Mouse (Mus musculus): ENCODE measurements at regions not wholly inside any gene's neighbourhood (a gene's known extent, or its start where the extent isn't known, plus 50 kb on each side); places are given as distances from the start of the nearest gene placed in this dataset.

DNA sequence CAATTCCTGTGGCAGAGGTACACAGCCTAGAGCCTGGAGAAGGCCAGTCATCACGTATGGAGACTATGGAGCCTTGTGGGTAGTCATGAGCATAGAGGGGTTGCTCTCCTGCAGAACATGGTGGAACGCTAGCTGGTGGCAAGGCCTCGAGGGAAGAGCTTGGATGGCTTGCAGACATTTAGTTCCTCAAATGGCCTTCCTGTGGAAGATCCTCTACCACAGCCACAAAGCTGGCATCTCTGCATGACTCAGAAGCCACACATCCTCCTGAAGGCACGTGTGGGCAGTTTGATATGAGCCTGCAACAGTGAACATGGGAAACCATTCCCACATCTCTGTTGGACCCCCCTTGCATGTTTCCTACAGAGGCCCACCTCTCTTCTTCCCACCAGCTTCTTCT lies 547.9 kb upstream of the Lrrc6 start:
- DNase-seq (ENCODE audit: extremely low spot score in 1 of 2, low spot score in 1 of 2): no peak

DNA sequence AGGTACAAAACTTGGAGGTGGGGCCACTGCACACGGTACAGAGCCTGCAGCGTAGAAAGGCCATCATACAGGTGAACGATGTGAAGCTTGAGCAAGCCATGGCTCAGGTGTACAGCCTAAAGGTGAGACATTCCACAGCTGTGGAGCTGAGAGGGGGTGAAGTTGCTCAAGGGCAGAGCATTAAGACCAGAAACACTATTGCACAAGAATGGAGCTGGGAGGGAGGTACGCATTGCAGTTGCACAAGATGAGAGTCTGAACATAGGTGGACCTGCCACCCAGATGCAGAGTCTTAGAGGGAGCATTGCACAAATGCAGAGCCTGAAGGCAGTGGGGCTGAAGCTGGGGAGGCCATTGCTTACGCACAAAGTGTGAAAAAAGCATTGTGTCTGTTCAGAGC lies 547.4 kb upstream of the Lrrc6 start:
- no peak for DNase-seq (ENCODE audit: extremely low spot score in 1 of 2, low spot score in 1 of 2)

DNA sequence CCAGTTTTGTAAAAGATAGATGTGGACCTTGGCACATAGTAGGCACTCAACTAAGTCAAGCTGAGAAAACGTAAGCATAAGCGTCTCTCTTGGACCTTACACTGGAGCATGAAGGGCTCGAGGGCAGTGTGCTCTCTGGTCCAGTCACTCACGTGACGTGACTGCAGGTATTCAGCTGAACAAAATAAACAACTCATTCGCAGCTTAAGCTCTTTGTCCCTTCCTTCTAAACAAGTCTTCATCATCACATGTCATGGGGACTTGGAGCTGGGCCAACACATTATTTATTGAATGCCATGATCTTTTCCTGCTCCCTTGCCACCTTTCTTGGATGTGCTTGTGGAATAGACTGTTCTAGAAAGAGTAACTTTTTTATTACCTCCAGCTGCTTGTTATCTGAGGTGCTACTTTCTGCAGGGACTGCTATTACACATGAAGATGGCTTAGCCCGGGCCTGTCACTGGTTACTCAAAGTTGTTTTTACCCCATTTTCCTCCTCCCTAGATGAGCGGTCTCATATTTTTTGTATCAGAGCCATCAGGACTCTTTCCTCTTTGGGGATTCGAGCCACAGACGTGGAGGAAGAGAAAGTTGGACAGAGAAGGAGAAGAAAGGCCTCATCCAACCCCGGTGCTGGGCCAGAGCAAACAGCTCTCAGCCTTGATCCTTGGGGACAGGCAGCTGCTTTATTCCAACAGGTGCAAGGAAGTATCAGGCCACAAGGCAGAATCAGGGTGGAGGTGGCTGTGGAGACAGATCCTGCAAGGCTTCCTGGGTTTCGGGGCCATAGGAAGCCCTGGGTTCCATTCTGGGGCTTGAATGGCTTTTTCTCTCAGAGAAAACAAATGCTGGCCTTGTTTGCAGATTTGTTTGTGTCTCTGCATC lies 545.5 kb upstream of the Lrrc6 start:
- no peak for DNase-seq (ENCODE audit: extremely low spot score in 1 of 2, low spot score in 1 of 2)

- no peak for DNase-seq (ENCODE audit: extremely low spot score in 1 of 2, low spot score in 1 of 2)
These were observed 544.6 kb upstream of the Lrrc6 start for GRCm38 (mm10) chr15:67045329-67045728.

DNA sequence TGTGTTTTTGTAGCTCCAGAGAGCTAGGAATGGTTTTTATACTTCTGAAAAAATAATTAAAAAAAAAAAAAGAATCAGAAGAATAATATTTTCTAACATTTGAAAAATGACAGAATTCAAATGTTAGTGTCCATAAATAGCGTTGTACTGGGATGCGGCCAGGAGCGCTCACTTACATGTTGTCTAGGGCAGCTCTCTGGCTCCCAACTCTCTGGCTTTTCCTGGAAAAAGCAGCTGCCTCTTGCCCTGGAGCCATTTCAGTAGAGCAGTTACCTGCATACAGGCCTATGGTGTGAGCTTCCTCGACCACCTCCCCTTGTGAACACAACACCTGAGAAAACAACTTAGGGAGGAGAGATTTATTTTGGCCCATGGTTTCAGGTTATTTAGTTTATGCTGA lies 544.1 kb upstream of the Lrrc6 start:
- DNase-seq (ENCODE audit: extremely low spot score in 1 of 2, low spot score in 1 of 2): no peak

DNA sequence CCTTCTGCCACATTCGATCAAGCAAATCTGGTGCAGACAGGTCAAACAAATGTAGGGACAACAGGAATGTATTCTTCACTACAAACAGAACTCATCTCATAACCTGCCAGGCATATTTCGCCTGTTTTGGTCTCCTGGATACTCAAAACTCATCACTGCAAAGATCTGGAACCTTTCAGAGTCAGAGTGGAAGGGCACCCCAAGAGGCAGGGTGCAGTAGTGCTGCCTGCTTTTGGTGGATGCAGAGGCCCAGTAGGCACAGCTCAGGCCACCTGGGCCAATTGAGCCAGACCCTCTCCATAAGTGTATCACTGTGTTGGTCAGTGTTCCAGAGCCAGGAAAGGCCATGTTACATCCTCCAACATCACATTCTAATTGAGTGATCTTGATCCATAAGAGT lies 541.4 kb upstream of the Lrrc6 start:
- no peak for DNase-seq (ENCODE audit: extremely low spot score in 1 of 2, low spot score in 1 of 2)

DNA sequence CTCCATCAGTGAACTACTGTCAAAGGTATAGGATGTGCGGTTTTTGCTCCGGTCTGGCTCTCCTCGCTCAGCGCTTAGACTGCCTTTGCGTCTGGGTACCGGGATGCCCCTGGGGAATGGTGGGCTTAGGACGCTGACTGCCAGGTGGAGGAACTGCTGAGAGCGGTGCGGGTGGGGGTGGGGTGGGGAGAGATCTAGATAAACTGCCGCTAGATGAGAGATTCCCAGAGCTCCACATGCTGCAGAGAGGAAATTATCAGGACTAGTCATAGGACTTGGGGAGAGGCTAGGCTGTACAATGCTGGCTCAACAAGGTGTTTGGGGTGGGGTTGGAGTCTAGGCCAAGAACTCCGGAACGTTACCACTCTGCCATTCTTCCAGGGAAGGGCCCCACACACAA lies 539.5 kb upstream of the Lrrc6 start:
- DNase-seq (ENCODE audit: extremely low spot score in 1 of 2, low spot score in 1 of 2): no peak

DNA sequence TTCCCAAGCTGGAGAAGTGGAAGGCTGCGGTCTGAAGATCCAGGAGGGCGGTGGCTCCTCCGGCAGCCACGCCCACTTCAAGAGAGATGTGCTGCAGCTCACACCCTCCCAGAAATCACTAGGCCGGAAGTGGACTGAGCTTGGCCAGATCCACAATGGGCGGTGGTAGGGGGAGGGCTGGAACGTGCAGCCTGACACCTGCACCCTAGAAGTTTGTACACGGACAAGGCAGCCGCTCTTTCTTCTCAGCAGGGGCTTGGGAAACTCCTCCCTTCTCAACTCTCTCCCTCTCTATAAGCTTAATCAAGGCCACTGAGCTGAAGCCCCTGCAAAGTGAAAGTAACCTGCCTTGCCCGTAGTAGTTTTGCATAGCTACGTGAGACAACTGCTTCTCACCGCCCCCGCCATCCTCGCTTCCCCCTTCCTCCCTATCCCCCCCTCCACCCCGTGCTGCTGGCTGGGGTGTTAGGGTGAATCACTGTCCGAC lies 538.8 kb upstream of the Lrrc6 start:
- peak in 1 of 2 experiments; percentile 12 for DNase-seq (ENCODE audit: extremely low spot score in 1 of 2, low spot score in 1 of 2)

DNA sequence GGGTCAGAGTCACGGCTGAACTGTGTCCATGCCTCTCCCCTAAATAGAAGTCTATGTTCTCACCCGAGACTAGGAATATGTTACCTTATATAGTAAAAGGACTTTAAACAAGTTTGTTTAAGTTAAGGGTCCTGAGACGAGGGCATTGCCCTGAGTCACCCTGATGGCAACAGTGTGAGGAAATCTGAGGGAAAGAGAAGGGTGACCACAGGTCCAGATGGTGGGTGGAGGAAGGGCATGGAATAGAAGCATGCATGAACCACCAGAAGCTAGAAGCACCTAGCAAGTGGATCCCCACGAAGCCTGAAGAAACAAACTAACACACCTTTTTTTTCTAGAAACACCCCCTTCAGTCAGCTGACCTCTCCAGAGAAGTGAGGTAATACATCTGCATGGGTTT lies 536.9 kb upstream of the Lrrc6 start:
- no peak for DNase-seq (ENCODE audit: extremely low spot score in 1 of 2, low spot score in 1 of 2)

DNA sequence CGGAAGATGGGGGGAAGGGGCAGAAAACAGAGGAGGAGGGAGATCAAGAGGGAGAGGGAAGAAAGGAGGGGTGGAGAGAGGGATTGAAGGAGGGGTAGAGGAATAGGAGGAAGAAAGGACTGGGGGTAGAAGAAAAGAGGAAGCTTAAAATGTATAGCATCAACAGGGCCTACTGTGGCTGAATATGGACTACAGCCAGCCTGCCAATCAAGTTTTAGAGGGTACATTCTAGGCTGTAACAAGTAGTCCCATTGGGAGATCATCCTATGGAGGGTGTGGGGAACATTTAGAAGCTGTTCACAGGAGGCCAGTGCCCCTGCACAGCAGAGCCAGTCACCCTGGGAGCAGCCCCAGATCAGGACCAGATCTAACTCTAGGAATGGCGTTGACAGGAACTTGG lies 535.6 kb upstream of the Lrrc6 start:
- DNase-seq (ENCODE audit: extremely low spot score in 1 of 2, low spot score in 1 of 2): no peak

GRCm38 (mm10) chr15:67033936-67034335 lies 533.2 kb upstream of the Lrrc6 start:
- DNase-seq (ENCODE audit: extremely low spot score in 1 of 2, low spot score in 1 of 2): no peak

DNA sequence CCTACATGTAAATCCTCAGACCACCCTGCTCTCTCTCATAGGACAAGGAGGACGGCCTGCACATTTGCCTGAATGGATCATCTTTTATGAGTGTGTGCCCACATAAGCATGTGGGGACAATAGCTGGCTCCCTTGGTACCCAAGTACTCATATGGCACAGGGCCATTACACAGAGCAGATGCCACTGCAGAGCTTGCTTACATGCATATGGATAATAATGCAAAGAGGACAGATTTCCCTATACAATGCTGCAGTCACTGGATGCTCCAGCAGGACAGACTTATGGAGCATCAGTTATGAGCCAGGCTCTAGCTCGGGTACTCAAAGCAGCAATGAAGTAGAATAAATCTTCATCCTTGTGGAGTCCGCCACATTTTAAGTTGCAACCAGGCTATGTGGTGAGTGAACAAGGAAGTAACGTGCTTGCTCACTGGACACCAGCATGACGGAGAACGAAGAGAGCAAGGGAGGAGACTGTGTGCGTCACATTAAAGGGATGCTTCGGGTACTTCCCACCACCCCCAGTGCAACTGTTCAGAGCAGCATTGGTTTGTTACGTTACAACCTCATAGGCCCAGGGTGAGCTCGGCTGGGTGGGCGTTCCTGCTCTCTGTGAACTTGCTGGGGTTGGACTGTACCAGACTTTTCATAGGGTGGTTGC lies 531.3 kb upstream of the Lrrc6 start:
- DNase-seq (ENCODE audit: extremely low spot score in 1 of 2, low spot score in 1 of 2): no peak

DNA sequence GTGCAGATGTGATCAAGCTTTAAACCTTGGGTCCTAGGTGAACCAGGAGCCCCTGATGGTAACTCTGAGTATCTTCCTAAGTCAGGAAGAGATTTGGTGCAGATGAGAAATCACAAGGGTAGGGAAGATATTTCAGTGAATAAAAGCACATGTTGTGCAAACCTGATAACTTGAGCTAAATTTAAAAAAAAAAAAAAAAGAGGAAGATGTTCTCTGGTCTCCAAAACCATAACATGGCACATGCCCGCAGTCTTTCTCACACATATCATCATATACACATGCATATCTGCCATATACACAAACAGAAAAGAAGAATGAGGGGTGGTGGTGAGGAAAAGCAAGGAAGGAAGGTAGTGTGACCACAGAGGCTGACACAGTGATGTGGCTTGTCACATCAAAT lies 530.3 kb upstream of the Lrrc6 start:
- no peak for DNase-seq (ENCODE audit: extremely low spot score in 1 of 2, low spot score in 1 of 2)

DNA sequence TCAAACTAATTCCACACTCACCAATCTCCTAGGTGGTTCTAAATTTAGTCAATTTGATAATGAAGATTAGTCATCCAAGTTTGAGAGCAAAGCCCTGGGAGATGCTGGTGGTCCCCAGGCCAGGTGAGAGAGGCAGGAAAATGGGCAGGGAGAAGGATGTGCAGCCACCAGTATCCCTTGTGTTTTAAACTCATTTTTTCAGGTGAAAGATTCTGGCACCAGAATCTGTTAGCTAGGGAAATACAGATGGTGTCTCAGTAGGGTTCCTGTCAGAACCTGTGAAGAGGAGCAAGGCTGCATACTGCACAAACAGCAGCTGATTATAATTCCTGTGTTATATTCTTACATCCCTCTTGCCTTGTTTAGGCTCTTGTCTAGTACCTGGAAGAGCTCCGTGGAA lies 527.5 kb upstream of the Lrrc6 start:
- DNase-seq (ENCODE audit: extremely low spot score in 1 of 2, low spot score in 1 of 2): no peak

GRCm38 (mm10) chr15:67027751-67028150 lies 527.0 kb upstream of the Lrrc6 start:
- DNase-seq (ENCODE audit: extremely low spot score in 1 of 2, low spot score in 1 of 2): no peak

DNA sequence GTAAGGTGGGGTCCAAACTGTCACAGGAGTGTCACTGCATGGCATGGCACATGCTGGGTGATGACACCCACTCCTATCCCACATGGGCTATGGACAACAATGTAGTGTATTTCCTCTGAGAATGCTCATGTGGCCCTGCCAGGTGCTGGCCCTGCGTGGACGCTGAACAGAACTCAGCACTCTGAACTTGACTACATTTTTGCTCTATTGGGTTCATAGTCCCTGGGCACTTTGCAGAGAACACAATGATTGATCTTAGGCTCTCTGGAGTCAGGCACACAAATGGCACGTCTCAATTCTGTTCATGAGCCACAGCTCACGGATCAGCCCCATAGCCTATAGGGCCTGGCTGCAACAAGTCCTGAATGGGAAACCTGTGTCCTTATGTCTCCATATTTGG lies 525.0 kb upstream of the Lrrc6 start:
- no peak for DNase-seq (ENCODE audit: extremely low spot score in 1 of 2, low spot score in 1 of 2)

- no peak for DNase-seq (ENCODE audit: extremely low spot score in 1 of 2, low spot score in 1 of 2)
These were observed 523.7 kb upstream of the Lrrc6 start for GRCm38 (mm10) chr15:67024386-67024785.

DNA sequence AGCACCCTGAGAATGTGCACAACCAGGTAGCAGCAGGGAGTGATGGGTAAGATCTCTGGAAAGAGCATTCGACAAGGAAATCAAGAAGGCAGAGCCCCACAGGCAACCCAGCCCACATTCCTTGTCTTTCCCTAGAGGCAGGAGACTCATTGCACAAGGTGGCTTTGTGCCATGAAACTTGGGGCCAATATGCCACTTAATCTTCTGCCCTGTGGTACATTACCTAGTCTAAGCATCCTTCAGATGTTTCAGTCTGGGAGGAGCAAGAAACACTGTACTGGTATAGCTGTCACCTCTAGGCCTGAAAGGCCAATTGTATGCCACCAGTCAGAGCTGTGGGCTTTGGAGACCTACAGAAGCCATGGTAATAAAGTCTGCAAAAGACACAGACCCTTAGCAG lies 522.4 kb upstream of the Lrrc6 start:
- no peak for DNase-seq (ENCODE audit: extremely low spot score in 1 of 2, low spot score in 1 of 2)

DNA sequence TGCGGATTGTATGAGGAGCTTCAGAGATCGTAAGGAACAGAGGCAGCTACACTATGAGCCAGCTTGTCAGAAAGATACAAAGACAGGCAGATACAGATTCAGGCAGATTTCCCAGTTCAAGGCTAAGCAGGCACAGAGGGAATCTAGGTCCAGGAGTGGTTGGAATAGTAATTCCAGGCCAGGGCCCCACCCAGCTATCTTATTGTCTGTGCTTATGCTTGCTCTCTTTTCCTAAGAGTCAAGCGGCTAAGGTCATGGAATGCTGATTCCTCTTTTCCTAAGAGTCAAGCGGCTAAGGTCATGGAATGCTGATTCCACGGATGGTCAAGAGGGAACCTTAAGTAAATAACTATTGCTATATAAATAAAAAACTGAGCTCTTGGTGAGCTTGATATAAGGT lies 520.7 kb upstream of the Lrrc6 start:
- no peak for DNase-seq (ENCODE audit: extremely low spot score in 1 of 2, low spot score in 1 of 2)

DNA sequence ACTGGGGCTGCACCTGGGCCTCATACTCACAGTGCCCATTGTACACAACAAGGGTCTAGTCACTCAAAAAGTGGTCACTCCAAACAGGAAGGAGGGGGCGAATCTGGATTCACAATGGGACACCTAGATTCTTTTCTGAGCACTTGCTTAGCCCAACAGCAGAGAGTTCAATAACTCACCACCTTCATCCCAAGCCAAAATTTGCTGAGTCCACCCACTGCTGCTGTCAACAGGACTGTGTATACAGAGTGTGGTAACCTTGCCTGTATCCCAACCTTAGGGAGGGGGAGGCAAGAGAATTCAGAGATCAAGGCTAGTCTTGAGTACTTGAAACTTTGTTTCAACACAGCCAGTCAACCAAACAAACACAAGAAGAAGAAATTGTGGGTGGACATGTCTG lies 519.2 kb upstream of the Lrrc6 start:
- no peak for DNase-seq (ENCODE audit: extremely low spot score in 1 of 2, low spot score in 1 of 2)

- DNase-seq (ENCODE audit: extremely low spot score in 1 of 2, low spot score in 1 of 2): no peak
These were observed 518.5 kb upstream of the Lrrc6 start for GRCm38 (mm10) chr15:67019194-67019661.
